Mouse (Mus musculus) stomach, postnatal 0 days (tissue): ENCODE data around the gene Pcp4l1. TPM values are rescaled to one million over a fixed set of nuclear protein-coding genes. Genes with fewer than 3 reads are reported as not detected.
A peak's percentile ranks its signal among the peaks of the same experiment; 100 is the strongest.

Experiments used
- ATAC-seq: fragments of 200-750 bp; cut with Nextera tagmentation; 2 replicates; pipeline ENCODE4 v1.8.0; 2017; ENCODE audit not compliant: low FRiP score, low TSS enrichment
- DNase-seq: peaks from one replicate; pipeline ENCODE4 v3.0.0-alpha.2; 2016; ENCODE audit warnings: low spot score
- H3K27ac ChIP-seq: fragments of 300-500 bp; sonication (generic); replicated peaks from 2 replicates; pipeline ENCODE4 v1.5.1; 2014; ENCODE audit warnings: mild to moderate bottlenecking, control low read depth
- H3K27me3 ChIP-seq: fragments of 300-500 bp; sonication (generic); 2 replicates; pipeline ENCODE4 v1.6.1; 2014; ENCODE audit warnings: low read length; ENCODE audit not compliant: control insufficient read depth, insufficient read depth
- H3K36me3 ChIP-seq: fragments of 300-500 bp; sonication (generic); 2 replicates; pipeline ENCODE4 v1.6.1; 2014; ENCODE audit warnings: low read length, mixed read lengths; ENCODE audit not compliant: control insufficient read depth, insufficient read depth
- H3K4me1 ChIP-seq: fragments of 300-500 bp; sonication (generic); replicated peaks from 2 replicates; pipeline ENCODE4 v1.6.1; 2014; ENCODE audit warnings: antibody characterized with exemption; ENCODE audit not compliant: control insufficient read depth, insufficient read depth
- H3K4me2 ChIP-seq: fragments of 300-500 bp; sonication (generic); replicated peaks from 2 replicates; pipeline ENCODE4 v1.6.1; 2014; ENCODE audit warnings: low read depth, mild to moderate bottlenecking, control low read depth, moderate library complexity
- H3K4me3 ChIP-seq: fragments of 300-500 bp; sonication (generic); 2 replicates; pipeline ENCODE4 v1.5.1; 2014; ENCODE audit warnings: low read depth, low read length, control low read depth
- H3K9ac ChIP-seq: fragments of 300-500 bp; sonication (generic); 2 replicates; pipeline ENCODE4 v1.6.1; 2014; ENCODE audit warnings: mild to moderate bottlenecking, low read length, control low read depth, mixed read lengths
- H3K9me3 ChIP-seq: fragments of 300-500 bp; sonication (generic); 2 replicates; pipeline ENCODE4 v1.6.1; 2016; ENCODE audit warnings: low read length; ENCODE audit not compliant: control insufficient read depth
- CTCF ChIP-seq: IDR thresholded peaks from 2 replicates; pipeline ENCODE4 v1.5.1; 2016; ENCODE audit warnings: antibody characterized with exemption, low read depth, mild to moderate bottlenecking, moderate library complexity
- EP300 ChIP-seq: optimal IDR thresholded peaks from 2 replicates; pipeline ENCODE3; 2016; ENCODE audit warnings: antibody characterized with exemption
- WGBS: fragments of 180-500 bp; shearing (Covaris S2); extraction: QIAGEN DNeasy Blood & Tissue Kit; methylation state at CpG from one replicate; pipeline ENCODE4 v1.1.7; 2014; 5-methylcytosine and 5-hydroxymethylcytosine counted together
- polyA plus RNA-seq: library from polyadenylated mRNA; unstranded; fragments of >200 nt; fragmentation: Nextera tagmentation; extraction: Ambion mirVana; gene quantifications from 2 replicates; pipeline ENCODE4 v1.2.1, GENCODE M21; 2015

The Pcp4l1 gene
- polyA plus RNA-seq, 1 experiment from 2014 or later = 42.2 TPM

DNA sequence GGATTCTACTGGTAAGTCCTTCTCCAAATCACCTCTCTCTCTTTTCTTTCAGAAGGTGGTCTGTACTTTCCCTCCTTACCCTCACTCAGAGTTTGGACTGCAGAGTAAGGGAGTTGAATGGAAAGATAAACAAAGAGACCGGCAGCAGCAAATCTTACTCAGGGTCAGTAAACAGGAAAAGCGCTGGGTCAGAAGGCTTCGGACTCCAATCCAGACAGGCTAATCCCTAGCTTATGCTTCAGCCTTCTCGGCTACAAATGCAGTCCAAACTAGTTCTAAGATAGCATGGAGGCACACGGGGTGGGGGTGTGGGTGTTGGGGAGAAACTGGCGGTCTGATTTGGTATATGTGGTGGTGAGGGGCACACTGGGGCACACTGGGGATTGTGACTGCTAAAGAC, 41.4 kb upstream of the Pcp4l1 start:
- Histone ChIP-seq H3K9ac (no peak overlapping the region), H3K36me3 (peaks cover 35% of the 10 kb centered on the region), H3K27ac (peak overlapping the region; percentile 13; the same call in 1 of the 2 replicates), H3K9me3 (no peaks in the 10 kb centered on the region), H3K4me3 (no peak overlapping the region), H3K4me2 (no peak overlapping the region), H3K4me1 (no peaks in the 10 kb centered on the region), H3K27me3 (no peaks in the 10 kb centered on the region)
- ATAC-seq (no peak), DNase-seq (no peak)
- WGBS = 54% methylated on average over 6 of the region's 6 CpGs
- no peak for TF ChIP-seq EP300
- TF ChIP-seq CTCF = no peak

DNA sequence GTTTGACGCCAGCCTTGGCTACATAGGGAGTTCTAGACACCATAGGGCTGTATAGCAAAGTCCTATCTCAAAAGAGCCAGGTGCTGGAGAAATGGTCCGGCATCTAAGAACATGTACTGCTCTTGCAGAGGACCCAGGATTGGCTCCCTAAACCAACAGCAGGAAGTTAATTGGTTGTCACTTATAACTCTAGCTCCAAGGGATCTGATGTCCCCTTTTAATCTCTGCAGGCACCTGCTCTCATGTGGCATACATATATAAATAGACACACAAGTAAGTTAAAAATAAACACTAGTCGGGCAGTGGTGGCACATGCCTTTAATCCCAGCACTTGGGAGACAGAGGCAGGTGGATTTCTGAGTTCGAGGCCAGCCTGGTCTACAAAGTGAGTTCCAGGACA, 39.7 kb upstream of the Pcp4l1 start:
- no peak for TF ChIP-seq EP300
- no peak for TF ChIP-seq CTCF
- DNase-seq = no peak
- Histone ChIP-seq H3K9me3 (no peaks in the 10 kb centered on the region), H3K27ac (no peak overlapping the region), H3K4me2 (no peak overlapping the region), H3K4me1 (no peaks in the 10 kb centered on the region), H3K9ac (no peak overlapping the region), H3K27me3 (no peaks in the 10 kb centered on the region), H3K36me3 (peaks cover 35% of the 10 kb centered on the region), H3K4me3 (no peak overlapping the region)
- no peak for ATAC-seq
- 73% methylated on average over 4 of the region's 4 CpGs for WGBS

DNA sequence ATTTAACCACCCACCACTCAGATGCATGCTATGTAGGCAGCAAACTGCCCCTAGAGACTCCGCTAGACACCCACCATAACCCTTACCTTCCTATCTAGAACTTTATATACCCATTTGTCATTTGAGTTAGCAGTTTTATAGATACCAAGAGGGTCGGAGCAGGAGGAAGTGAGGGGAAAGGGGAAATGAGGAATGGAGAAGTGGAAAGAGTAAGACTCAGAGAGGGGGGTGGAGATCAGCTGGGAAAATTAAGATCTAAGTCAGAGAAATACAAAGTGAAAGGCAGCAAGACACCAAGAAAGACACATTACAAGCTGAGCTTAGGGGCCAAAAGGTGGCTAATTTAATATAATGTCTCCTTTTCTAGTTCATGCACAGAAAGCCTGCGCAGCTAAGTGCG, 38.5 kb upstream of the Pcp4l1 start:
- ATAC-seq = no peak
- Histone ChIP-seq H3K27ac (no peak overlapping the region), H3K9me3 (no peaks in the 10 kb centered on the region), H3K4me2 (no peak overlapping the region), H3K36me3 (peaks cover 35% of the 10 kb centered on the region), H3K27me3 (no peaks in the 10 kb centered on the region), H3K9ac (no peak overlapping the region), H3K4me1 (no peaks in the 10 kb centered on the region), H3K4me3 (no peak overlapping the region)
- 86% methylated on average over 4 of the region's 4 CpGs for WGBS
- no peak for DNase-seq
- TF ChIP-seq EP300 = no peak
- no peak for TF ChIP-seq CTCF

DNA sequence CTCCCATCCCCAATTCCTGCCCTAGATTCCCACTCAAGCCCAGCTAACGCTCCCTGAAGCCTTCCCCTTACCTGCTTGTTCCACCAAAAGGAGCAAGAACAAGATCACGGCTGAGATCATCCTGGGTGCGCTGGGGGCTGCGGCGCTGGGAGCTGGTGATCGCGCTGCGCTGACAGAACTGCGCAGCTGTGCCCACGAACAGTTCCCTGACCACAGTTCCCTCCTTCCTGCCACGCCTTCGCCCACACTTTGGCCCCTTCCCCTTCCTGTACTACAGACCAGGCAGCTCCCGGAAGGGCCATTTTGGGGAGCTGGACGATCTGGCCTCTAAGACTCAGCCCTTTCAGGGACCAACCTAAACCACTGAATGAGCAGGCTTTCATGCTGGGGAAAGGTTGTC, 38.1 kb upstream of the Pcp4l1 start, which contains the start of gene Fcer1g:
Gene Fcer1g, minus strand, starts transcription at position 240 of the 400 bp plus-strand sequence.
- H3K4me3 ChIP-seq = no peak within 1 kb of the TSS
- peaks cover 34% of the 10 kb centered on the region for H3K36me3 ChIP-seq
- no peaks in the 10 kb centered on the region for H3K4me1 ChIP-seq
- no peak within 1 kb of the TSS for H3K9ac ChIP-seq
- H3K9me3 ChIP-seq = no peaks in the 10 kb centered on the region
- 79% methylated on average over 14 of the region's 14 CpGs for WGBS
- H3K27ac ChIP-seq = 0 out of 2 replicates have a peak within 1 kb of the TSS, but pooled peaks have one; percentile 5
- H3K27me3 ChIP-seq = no peaks in the 10 kb centered on the region
- ATAC-seq = no peak
- TF ChIP-seq EP300 = no peak
- TF ChIP-seq CTCF = no peak
- H3K4me2 ChIP-seq = no peak within 1 kb of the TSS
- DNase-seq = no peak

DNA sequence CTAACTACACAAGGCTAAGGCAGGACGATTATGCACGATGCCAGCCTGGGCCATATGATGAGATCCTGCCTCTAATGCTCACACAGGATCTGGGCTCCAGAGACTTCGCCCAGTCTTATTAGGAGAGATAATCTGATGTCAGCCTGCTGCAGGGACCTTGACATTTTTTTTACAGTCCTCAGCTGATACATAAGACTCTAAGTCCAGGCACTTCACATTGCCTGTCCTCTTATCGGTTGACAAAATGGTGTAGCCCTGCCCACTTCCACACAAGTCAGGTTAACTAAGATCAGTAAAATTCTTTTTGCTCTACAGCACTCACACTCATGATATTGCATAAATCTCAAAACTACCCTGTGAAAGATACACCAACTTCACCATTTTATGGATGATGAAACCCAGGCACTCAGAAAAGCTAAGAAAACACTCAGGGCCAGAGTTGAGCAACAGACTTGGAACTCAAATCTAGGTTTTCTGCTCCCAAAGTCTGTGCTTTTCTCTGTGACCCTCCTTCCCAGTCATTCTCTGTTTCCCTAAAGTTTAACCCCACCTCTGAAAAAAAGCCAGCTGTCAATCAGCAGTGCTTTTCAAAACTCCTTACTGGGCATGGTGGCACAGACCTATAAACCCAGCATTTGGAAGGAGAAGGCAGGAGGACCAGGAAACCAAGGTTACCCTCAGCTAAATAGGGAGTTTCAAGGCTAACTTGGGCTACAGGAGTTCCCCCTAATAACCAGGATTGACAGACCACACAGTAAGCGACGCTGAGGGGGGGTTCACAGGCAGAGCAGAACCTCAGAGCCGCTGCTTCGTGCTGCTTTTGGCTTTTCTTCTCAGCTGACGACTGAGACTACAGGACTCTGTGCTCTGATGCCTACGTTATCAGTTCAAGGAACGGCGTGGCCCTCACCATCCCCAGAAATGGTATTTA, 37.0 kb upstream of the Pcp4l1 start:
- Histone ChIP-seq H3K9ac (no peak overlapping the region), H3K4me1 (no peaks in the 10 kb centered on the region), H3K36me3 (peaks cover 29% of the 10 kb centered on the region), H3K9me3 (no peaks in the 10 kb centered on the region), H3K4me3 (no peak overlapping the region), H3K4me2 (no peak overlapping the region), H3K27ac (0 out of 2 replicates have a peak overlapping the region, but pooled peaks have one; percentile 5), H3K27me3 (no peaks in the 10 kb centered on the region)
- DNase-seq (no peak), ATAC-seq (no peak)
- WGBS = 85% methylated on average over 12 of the region's 12 CpGs
- TF ChIP-seq EP300 = no peak
- no peak for TF ChIP-seq CTCF

DNA sequence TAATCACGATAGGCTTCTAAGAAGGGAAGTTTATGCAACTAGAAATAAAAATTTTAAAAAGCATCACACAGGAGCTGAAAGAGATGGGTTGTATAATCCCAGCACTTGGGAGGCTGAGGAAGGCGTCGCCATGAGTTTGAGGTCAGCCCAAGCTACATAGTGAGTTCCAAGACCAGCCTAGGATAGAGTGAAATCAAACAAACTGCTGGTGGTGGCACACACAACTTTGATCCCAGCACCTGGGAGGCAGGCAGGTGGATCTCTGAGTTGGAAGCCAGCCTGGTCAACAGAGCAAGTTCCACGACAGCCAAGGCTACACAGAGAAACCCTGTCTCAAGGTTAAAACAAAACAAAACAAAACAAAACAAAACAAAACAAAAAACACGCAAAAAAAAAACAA, 36.3 kb upstream of the Pcp4l1 start:
- Histone ChIP-seq H3K9ac (no peak overlapping the region), H3K27me3 (no peaks in the 10 kb centered on the region), H3K4me1 (no peaks in the 10 kb centered on the region), H3K36me3 (peaks cover 25% of the 10 kb centered on the region), H3K4me2 (no peak overlapping the region), H3K4me3 (no peak overlapping the region), H3K27ac (no peak overlapping the region), H3K9me3 (no peaks in the 10 kb centered on the region)
- ATAC-seq = no peak
- TF ChIP-seq CTCF = no peak
- no peak for TF ChIP-seq EP300
- DNase-seq = no peak
- 85% methylated on average over 5 of the region's 5 CpGs for WGBS
